In genomic region chr16:76040319-76040945, GRCm38 (mm10) we compare ENCODE assay signal across 20 mouse cellular contexts. TPM values are rescaled to one million over a fixed set of nuclear protein-coding genes. Genes with fewer than 3 reads are reported as not detected.
DNase-seq lines count a peak whose midpoint lies in the region; ATAC-seq lines count a peak whose summit lies in the region.
"Had no signal": no experiment of that assay in that cellular context is flagged by ENCODE, and none has a peak within 500 bp of the region (broad histone marks: within the 10 kb centered on the region; RNA-seq: fewer than 3 reads in every experiment).

No protein-coding gene starts in this region.

- H3K9me3 ChIP-seq in liver, embryonic 11.5 days (ENCODE audit: control insufficient read depth, low read length) = no peaks in the 10 kb centered on the region
- no peaks in the 10 kb centered on the region for H3K9me3 ChIP-seq in liver, embryonic 15.5 days (replicated peaks)
- no peaks in the 10 kb centered on the region for H3K9me3 ChIP-seq in limb, embryonic 10.5 days (replicated peaks)
- H3K9me3 ChIP-seq: embryonic facial prominence, embryonic 13.5 days; heart, embryonic 12.5 days; hindbrain, embryonic 15.5 days had no signal

- H3K27ac ChIP-seq in liver, embryonic 11.5 days (ENCODE audit: low read depth, low read length) = no peak overlapping the region
- H3K27ac ChIP-seq in liver, embryonic 15.5 days (replicated peaks) = no peak overlapping the region
- no peak overlapping the region for H3K27ac ChIP-seq in limb, embryonic 10.5 days
- H3K27ac ChIP-seq: embryonic facial prominence, embryonic 13.5 days; heart, adult 2 months; hindbrain, embryonic 15.5 days had no signal

- peak; percentile 85 for ATAC-seq in liver, embryonic 11.5 days (replicated peaks; ENCODE audit: low FRiP score)
- ATAC-seq in liver, embryonic 15.5 days (ENCODE audit: insufficient read depth) = peak; percentile 44
- peak; percentile 71 for ATAC-seq in megakaryocyte progenitor cell, adult 5-6 weeks (replicated peaks; ENCODE audit: poor library complexity)
- ATAC-seq: CD4-positive, CD25-positive, alpha-beta regulatory T cell, adult 4 months; forebrain, embryonic 14.5 days had no signal

- no peak for DNase-seq in liver, embryonic 11.5 days (ENCODE audit: low spot score)
- DNase-seq in liver = no peak
- DNase-seq in limb, embryonic 10.5 days (ENCODE audit: low spot score) = no peak
- DNase-seq in frontal cortex, postnatal 10 days (ENCODE audit: low spot score in 2 of 2) = no peak
- no peak for DNase-seq in heart, adult 9 months (ENCODE audit: low spot score in 2 of 2)
- DNase-seq: adrenal gland, postnatal 10 days; B cell, adult 2 months; cerebellum, adult 11-12 months; cerebellum, adult 9-10 months; cerebellum, postnatal 25 days; gastrocnemius, postnatal 14 days; heart, adult 2 months; heart, postnatal 36 days had no signal

- no peaks in the 10 kb centered on the region for H3K27me3 ChIP-seq in liver, embryonic 11.5 days (replicated peaks; ENCODE audit: control insufficient read depth, insufficient read depth, low read length)
- H3K27me3 ChIP-seq in liver, embryonic 15.5 days = no peaks in the 10 kb centered on the region
- no peaks in the 10 kb centered on the region for H3K27me3 ChIP-seq in limb, embryonic 10.5 days (ENCODE audit: low read depth, poor library complexity, severe bottlenecking)
- H3K27me3 ChIP-seq: embryonic facial prominence, embryonic 13.5 days; heart, embryonic 12.5 days; hindbrain, embryonic 15.5 days had no signal

- 0 out of 2 replicates have a peak, but pooled peaks cover 3% of the 10 kb centered on the region for H3K4me1 ChIP-seq in liver, embryonic 11.5 days (replicated peaks; ENCODE audit: control insufficient read depth, insufficient read depth, low read length)
- H3K4me1 ChIP-seq in liver, embryonic 15.5 days (replicated peaks) = peaks cover 8% of the 10 kb centered on the region; the same call in 1 of the 2 replicates
- H3K4me1 ChIP-seq in limb, embryonic 10.5 days = no peaks in the 10 kb centered on the region
- H3K4me1 ChIP-seq: embryonic facial prominence, embryonic 13.5 days; heart, embryonic 12.5 days; hindbrain, embryonic 15.5 days had no signal

- 72% methylated on average over 6 of the region's 6 CpGs for WGBS in liver, embryonic 11.5 days
- WGBS in liver, embryonic 15.5 days (ENCODE audit: insufficient replicate concordance) = 41% methylated on average over 6 of the region's 6 CpGs
- 86% methylated on average over 6 of the region's 6 CpGs for WGBS in limb, embryonic 10.5 days

- H3K36me3 ChIP-seq in liver, embryonic 11.5 days (ENCODE audit: control insufficient read depth, insufficient read depth, low read length) = no peaks in the 10 kb centered on the region
- no peaks in the 10 kb centered on the region for H3K36me3 ChIP-seq in liver, embryonic 15.5 days (replicated peaks)
- no peaks in the 10 kb centered on the region for H3K36me3 ChIP-seq in limb, embryonic 10.5 days
- H3K36me3 ChIP-seq: embryonic facial prominence, embryonic 13.5 days; heart, embryonic 12.5 days; hindbrain, embryonic 15.5 days had no signal

- H3K4me2 ChIP-seq in liver, embryonic 11.5 days = no peak overlapping the region
- no peak overlapping the region for H3K4me2 ChIP-seq in liver, embryonic 15.5 days
- H3K4me2 ChIP-seq: embryonic facial prominence, embryonic 13.5 days; heart, embryonic 12.5 days; hindbrain, embryonic 15.5 days had no signal

- H3K9ac ChIP-seq in liver, embryonic 11.5 days (ENCODE audit: low read depth, low read length) = no peak overlapping the region
- H3K9ac ChIP-seq in liver, embryonic 15.5 days = no peak overlapping the region
- H3K9ac ChIP-seq: embryonic facial prominence, embryonic 13.5 days; heart, embryonic 12.5 days; hindbrain, embryonic 15.5 days had no signal

- no peak overlapping the region for H3K4me3 ChIP-seq in liver, embryonic 11.5 days (ENCODE audit: low read depth, low read length)
- H3K4me3 ChIP-seq in liver, embryonic 15.5 days (replicated peaks) = no peak overlapping the region
- H3K4me3 ChIP-seq in limb, embryonic 10.5 days = no peak overlapping the region
- H3K4me3 ChIP-seq: embryonic facial prominence, embryonic 13.5 days; heart, adult 2 months; heart, embryonic 12.5 days; hindbrain, embryonic 15.5 days had no signal

RNA-seq across cellular contexts. Expression of gene Samsn1, which starts 18.4 kb away (rescaled TPM):
- 24.0 and 27.1 TPM in 2 replicates for polyA plus RNA-seq in liver, embryonic 11.5 days (2014; fragmentation: Nextera tagmentation; extraction: Ambion mirVana)
- 10.2 and 10.5 TPM in 2 replicates for polyA plus RNA-seq in liver, embryonic 15.5 days (2015; fragmentation: Nextera tagmentation; extraction: Ambion mirVana)
- total RNA-seq in megakaryocyte progenitor cell, adult 5-6 weeks (2015) = 78.7 and 93.6 TPM in 2 replicates
- total RNA-seq in megakaryocyte progenitor cell, adult 5-6 weeks (2017) = 73.9 and 91.6 TPM in 2 replicates
- 0.96 and 1.2 TPM in 2 replicates for polyA plus RNA-seq in limb, embryonic 10.5 days (2016; fragmentation: Nextera tagmentation; extraction: Ambion mirVana)
